In the genomic region with DNA sequence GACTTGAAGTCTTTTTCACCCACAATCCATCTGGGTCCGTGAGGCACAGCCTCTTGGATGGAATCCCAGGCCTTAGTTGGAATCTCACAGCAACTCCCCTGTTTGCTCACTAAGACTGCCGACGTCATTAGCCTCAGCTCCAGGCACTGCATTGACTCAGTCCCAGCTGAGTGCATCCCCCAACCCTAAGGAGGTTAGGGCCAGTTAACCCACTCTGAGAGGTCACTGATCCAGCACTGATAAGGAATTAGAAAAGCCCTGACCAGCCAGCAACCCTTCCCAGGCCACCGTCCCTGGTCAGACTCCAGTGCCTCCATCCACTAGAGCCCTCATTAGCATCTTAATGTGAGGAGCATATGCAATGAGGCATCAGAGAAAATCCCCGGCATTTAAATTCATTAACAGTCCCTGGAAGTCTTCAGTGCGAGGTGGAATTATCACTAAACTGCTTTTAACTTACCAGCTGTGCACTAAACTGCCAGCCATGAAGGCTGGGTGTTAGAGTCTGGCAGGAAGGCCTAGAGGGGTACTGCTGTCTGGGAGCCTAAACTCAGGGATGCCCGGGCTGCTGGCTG, we compare ENCODE assay signal across 11 mouse cellular contexts.
DNase-seq lines count a peak whose midpoint lies in the region; ATAC-seq and TF ChIP-seq lines count a peak whose summit lies in the region.
"Had no signal": no experiment of that assay in that cellular context is flagged by ENCODE, and none has a peak within 500 bp of the region (broad histone marks: within the 10 kb centered on the region; RNA-seq: fewer than 3 reads in every experiment).

No protein-coding gene starts in this region.

- H3K4me2 ChIP-seq in liver, postnatal 0 days (ENCODE audit: low read depth, low read length) = no peak overlapping the region

- no peak for TF ChIP-seq CTCF in liver, postnatal 0 days (IDR thresholded peaks at IDR 0.05; ENCODE audit: low read depth)

- H3K27ac ChIP-seq in liver, postnatal 0 days (ENCODE audit: low read depth) = no peak overlapping the region

- DNase-seq in left cerebral cortex, adult 18-20 months (ENCODE audit: low spot score in 2 of 2) = peak; percentile 45 to 72
- no peak for DNase-seq in left cerebral cortex, adult 11 months (ENCODE audit: low spot score)
- peak; percentile 46 to 58 for DNase-seq in layer of hippocampus, postnatal 36 days
- DNase-seq in retina, postnatal 7 days (ENCODE audit: low read depth, low spot score) = peak; percentile 20
- DNase-seq in liver, postnatal 0 days = no peak
- DNase-seq in gastrocnemius, postnatal 36 days = no peak
- DNase-seq in heart, postnatal 14 days = no peak
- DNase-seq: cerebellum, adult 2 months; kidney, postnatal 14 days; lung, adult 18-20 months had no signal

- 22% methylated on average over 7 of the region's 7 CpGs for WGBS in liver, postnatal 0 days (ENCODE audit: insufficient replicate concordance)

- no peaks in the 10 kb centered on the region for H3K36me3 ChIP-seq in liver, postnatal 0 days (replicated peaks; ENCODE audit: insufficient read depth, low read length)

- ATAC-seq in frontal cortex, adult (ENCODE audit: low TSS enrichment) = peak; percentile 83
- no peak for ATAC-seq in liver, postnatal 0 days

- H3K27me3 ChIP-seq in liver, postnatal 0 days (ENCODE audit: insufficient read depth, low read length) = no peaks in the 10 kb centered on the region; the same call in 1 of the 2 replicates

- no peaks in the 10 kb centered on the region for H3K9me3 ChIP-seq in liver, postnatal 0 days (ENCODE audit: low read length)

- H3K4me1 ChIP-seq in liver, postnatal 0 days (ENCODE audit: insufficient read depth) = no peaks in the 10 kb centered on the region

- H3K9ac ChIP-seq in liver, postnatal 0 days (replicated peaks) = no peak overlapping the region

- intact Hi-C loops in gastrocnemius, postnatal 36 days (cut with DNase I) = no loop called here
- intact Hi-C loops in heart, postnatal 14 days (cut with DNase I) = no loop called here

- H3K4me3 ChIP-seq in liver, postnatal 0 days (ENCODE audit: low read depth, low read length) = no peak overlapping the region

- no peak for TF ChIP-seq EP300 in liver, postnatal 0 days (IDR thresholded peaks at IDR 0.05; ENCODE audit: low read depth)

Comparison
In these comparisons a context has a peak if more than half of its experiments do, and no peak if none do; other contexts are left out.
1. DNase-seq: peak in left cerebral cortex, adult 18-20 months (2 of 2), layer of hippocampus, postnatal 36 days (2 of 2) and retina, postnatal 7 days (single experiment); none in left cerebral cortex, adult 11 months (single experiment), liver, postnatal 0 days (single experiment), gastrocnemius, postnatal 36 days (0 of 2) and heart, postnatal 14 days (0 of 2).